Mouse (Mus musculus): ENCODE measurements around the gene Alg13. TPM values are rescaled to one million over a fixed set of nuclear protein-coding genes. Genes with fewer than 3 reads are reported as not detected.
A peak's percentile ranks its signal among the peaks of the same experiment; 100 is the strongest.

Alg13 gene
- 2.2 TPM in 1 of 2 replicates, not detected in the other for polyA plus RNA-seq (2012; ENCODE audit: insufficient read depth, low replicate concordance)

GRCm38 (mm10) chrX:144317548-144318163, at the start of gene Alg13:
Alg13 (plus strand) TSS chrX:144317804.
- TF ChIP-seq FLI1 (IDR thresholded peaks at IDR 0.05; ENCODE audit: low read length) (no peak), GATA1 (IDR thresholded peaks at IDR 0.05; ENCODE audit: borderline replicate concordance, low read length) (no peak)

GRCm38 (mm10) chrX:144268606-144269005, 49.0 kb upstream of the Alg13 start:
- no peak overlapping the region for H3K4me3 ChIP-seq (replicated peaks)
- no peaks in the 10 kb centered on the region for H3K36me3 ChIP-seq (replicated peaks; ENCODE audit: low read length)
- H3K4me1 ChIP-seq = no peaks in the 10 kb centered on the region
- TF ChIP-seq GATA1 (IDR thresholded peaks at IDR 0.05; ENCODE audit: borderline replicate concordance, low read length) = no peak
- TF ChIP-seq FLI1 (IDR thresholded peaks at IDR 0.05; ENCODE audit: low read length) = no peak
- H3K9me3 ChIP-seq = no peaks in the 10 kb centered on the region
- H3K27me3 ChIP-seq (replicated peaks) = no peaks in the 10 kb centered on the region

More at GRCm38 (mm10) chrX:144317548-144318163, at the start of gene Alg13:
- peaks cover 20% of the 10 kb centered on the region for H3K4me1 ChIP-seq
- peaks cover 7% of the 10 kb centered on the region for H3K9me3 ChIP-seq
- H3K4me3 ChIP-seq (replicated peaks) = peak within 1 kb of the TSS; percentile 97
- H3K36me3 ChIP-seq (replicated peaks; ENCODE audit: low read length) = no peaks in the 10 kb centered on the region
- peaks cover 12% of the 10 kb centered on the region for H3K27me3 ChIP-seq (replicated peaks)

GRCm38 (mm10) chrX:144301476-144301875, 16.1 kb upstream of the Alg13 start:
- peaks cover 10% of the 10 kb centered on the region for H3K9me3 ChIP-seq
- TF ChIP-seq GATA1 (IDR thresholded peaks at IDR 0.05; ENCODE audit: borderline replicate concordance, low read length) = no peak
- TF ChIP-seq FLI1 (IDR thresholded peaks at IDR 0.05; ENCODE audit: low read length) = no peak
- no peaks in the 10 kb centered on the region for H3K36me3 ChIP-seq (replicated peaks; ENCODE audit: low read length)
- H3K4me1 ChIP-seq = no peaks in the 10 kb centered on the region
- H3K4me3 ChIP-seq (replicated peaks) = no peak overlapping the region
- peaks cover 1% of the 10 kb centered on the region for H3K27me3 ChIP-seq (replicated peaks)

GRCm38 (mm10) chrX:144305659-144306058, 11.9 kb upstream of the Alg13 start:
- H3K36me3 ChIP-seq (replicated peaks; ENCODE audit: low read length) = no peaks in the 10 kb centered on the region
- peaks cover 1% of the 10 kb centered on the region for H3K27me3 ChIP-seq (replicated peaks)
- no peak overlapping the region for H3K4me3 ChIP-seq (replicated peaks)
- peaks cover 10% of the 10 kb centered on the region for H3K9me3 ChIP-seq
- H3K4me1 ChIP-seq = no peaks in the 10 kb centered on the region
- TF ChIP-seq FLI1 (IDR thresholded peaks at IDR 0.05; ENCODE audit: low read length) = no peak
- TF ChIP-seq GATA1 (IDR thresholded peaks at IDR 0.05; ENCODE audit: borderline replicate concordance, low read length) = no peak

- Histone ChIP-seq H3K4me1 (peaks cover 21% of the 10 kb centered on the region), H3K4me3 (replicated peaks) (no peak overlapping the region), H3K27me3 (replicated peaks) (peaks cover 12% of the 10 kb centered on the region), H3K36me3 (replicated peaks; ENCODE audit: low read length) (no peaks in the 10 kb centered on the region), H3K9me3 (peaks cover 7% of the 10 kb centered on the region)
- TF ChIP-seq GATA1 (IDR thresholded peaks at IDR 0.05; ENCODE audit: borderline replicate concordance, low read length) = no peak
- no peak for TF ChIP-seq FLI1 (IDR thresholded peaks at IDR 0.05; ENCODE audit: low read length)
Observed at GRCm38 (mm10) chrX:144314041-144314440, 3.6 kb upstream of the Alg13 start.

- H3K36me3 ChIP-seq (replicated peaks; ENCODE audit: low read length) = no peaks in the 10 kb centered on the region
- H3K4me3 ChIP-seq (replicated peaks) = no peak overlapping the region
- peaks cover 7% of the 10 kb centered on the region for H3K9me3 ChIP-seq
- no peak for TF ChIP-seq GATA1 (IDR thresholded peaks at IDR 0.05; ENCODE audit: borderline replicate concordance, low read length)
- TF ChIP-seq FLI1 (IDR thresholded peaks at IDR 0.05; ENCODE audit: low read length) = no peak
- peaks cover 12% of the 10 kb centered on the region for H3K27me3 ChIP-seq (replicated peaks)
- H3K4me1 ChIP-seq = peaks cover 21% of the 10 kb centered on the region
Observed at GRCm38 (mm10) chrX:144315028-144315427, 2.6 kb upstream of the Alg13 start.

GRCm38 (mm10) chrX:144316004-144316403, 1.6 kb upstream of the Alg13 start:
- peaks cover 21% of the 10 kb centered on the region for H3K4me1 ChIP-seq
- peaks cover 7% of the 10 kb centered on the region for H3K9me3 ChIP-seq
- no peaks in the 10 kb centered on the region for H3K36me3 ChIP-seq (replicated peaks; ENCODE audit: low read length)

GRCm38 (mm10) chrX:144318164-144318979, 768 bp downstream of the Alg13 start:
- H3K9me3 ChIP-seq = peaks cover 7% of the 10 kb centered on the region
- TF ChIP-seq GATA1 (IDR thresholded peaks at IDR 0.05; ENCODE audit: borderline replicate concordance, low read length) = no peak
- H3K4me3 ChIP-seq (replicated peaks) = peak overlapping the region; percentile 97
- peaks cover 10% of the 10 kb centered on the region for H3K27me3 ChIP-seq (replicated peaks)
- H3K4me1 ChIP-seq = peaks cover 18% of the 10 kb centered on the region
- no peaks in the 10 kb centered on the region for H3K36me3 ChIP-seq (replicated peaks; ENCODE audit: low read length)

More at GRCm38 (mm10) chrX:144316004-144316403, 1.6 kb upstream of the Alg13 start:
- TF ChIP-seq FLI1 (IDR thresholded peaks at IDR 0.05; ENCODE audit: low read length) = no peak
- H3K27me3 ChIP-seq (replicated peaks) = peaks cover 12% of the 10 kb centered on the region
- H3K4me3 ChIP-seq (replicated peaks) = no peak overlapping the region

- H3K9me3 ChIP-seq = peaks cover 7% of the 10 kb centered on the region
- no peaks in the 10 kb centered on the region for H3K36me3 ChIP-seq (replicated peaks; ENCODE audit: low read length)
- peak overlapping the region; percentile 33 for H3K4me3 ChIP-seq (replicated peaks)
- H3K4me1 ChIP-seq = peaks cover 18% of the 10 kb centered on the region
- TF ChIP-seq GATA1 (IDR thresholded peaks at IDR 0.05; ENCODE audit: borderline replicate concordance, low read length) (no peak), FLI1 (IDR thresholded peaks at IDR 0.05; ENCODE audit: low read length) (no peak)
- peaks cover 10% of the 10 kb centered on the region for H3K27me3 ChIP-seq (replicated peaks)
Observed at GRCm38 (mm10) chrX:144319366-144319765, 1.8 kb downstream of the Alg13 start.

- no peaks in the 10 kb centered on the region for H3K9me3 ChIP-seq
- no peaks in the 10 kb centered on the region for H3K4me1 ChIP-seq
- H3K27me3 ChIP-seq (replicated peaks) = no peaks in the 10 kb centered on the region
- peaks cover 7% of the 10 kb centered on the region for H3K36me3 ChIP-seq (replicated peaks; ENCODE audit: low read length)
- TF ChIP-seq FLI1 (IDR thresholded peaks at IDR 0.05; ENCODE audit: low read length) (no peak), GATA1 (IDR thresholded peaks at IDR 0.05; ENCODE audit: borderline replicate concordance, low read length) (no peak)
- no peak overlapping the region for H3K4me3 ChIP-seq (replicated peaks)
Observed at GRCm38 (mm10) chrX:144325375-144325774, 7.8 kb downstream of the Alg13 start.
